Mouse (Mus musculus) frontal cortex, postnatal 25 days (tissue): ENCODE data around the gene Tacc3.

Experiments used
- DNase-seq, 2 experiments: peaks; one replicate each; pipeline ENCODE4 v3.0.0; 2022; ENCODE audit warnings: low spot score in 2 of 2

The Tacc3 gene

DNA sequence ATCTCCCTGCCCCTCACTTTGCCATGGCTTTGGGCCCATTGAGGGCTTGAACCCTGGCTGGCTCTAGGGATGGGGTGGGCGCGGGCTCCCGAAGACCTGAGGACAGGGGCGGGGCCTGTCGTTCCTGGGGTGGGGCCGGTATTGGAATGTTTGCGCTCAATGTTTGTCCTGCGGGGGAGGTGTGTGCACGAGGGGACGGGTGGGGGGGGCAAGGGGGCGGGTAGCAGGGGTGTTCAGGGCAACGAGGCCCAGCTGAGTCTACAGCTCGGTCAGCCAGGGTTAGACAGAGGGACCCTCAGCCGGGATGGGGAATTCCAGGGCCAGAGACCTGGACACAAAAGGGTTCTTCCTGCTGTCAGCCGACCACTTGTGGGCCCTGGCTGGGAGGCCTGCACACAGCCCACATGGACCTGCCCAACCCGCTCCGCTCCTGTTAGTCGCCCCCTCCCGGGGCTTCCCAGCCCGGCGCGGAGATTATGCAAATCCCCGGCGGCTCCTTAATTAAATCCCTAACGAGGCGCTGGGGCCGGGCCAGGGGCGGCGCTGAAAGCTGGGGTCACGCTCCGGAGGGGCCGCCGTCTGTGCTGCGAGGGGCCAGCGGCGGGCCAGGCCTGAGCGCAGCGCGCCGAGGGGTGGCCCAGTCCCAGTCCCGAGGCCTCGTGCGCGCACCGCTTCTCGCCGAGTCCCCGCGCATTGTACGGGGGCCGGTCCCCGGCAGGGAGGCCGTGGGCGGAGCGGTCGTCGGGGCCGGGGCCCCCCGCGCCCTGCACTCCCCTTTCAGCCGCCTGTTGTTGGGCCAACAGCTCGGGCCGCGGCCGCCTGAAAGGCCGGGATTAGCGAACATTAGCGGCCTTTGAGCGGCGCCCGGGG is 37.2 kb downstream of the Tacc3 start:
- peak; percentile 19 to 21 for DNase-seq

DNA sequence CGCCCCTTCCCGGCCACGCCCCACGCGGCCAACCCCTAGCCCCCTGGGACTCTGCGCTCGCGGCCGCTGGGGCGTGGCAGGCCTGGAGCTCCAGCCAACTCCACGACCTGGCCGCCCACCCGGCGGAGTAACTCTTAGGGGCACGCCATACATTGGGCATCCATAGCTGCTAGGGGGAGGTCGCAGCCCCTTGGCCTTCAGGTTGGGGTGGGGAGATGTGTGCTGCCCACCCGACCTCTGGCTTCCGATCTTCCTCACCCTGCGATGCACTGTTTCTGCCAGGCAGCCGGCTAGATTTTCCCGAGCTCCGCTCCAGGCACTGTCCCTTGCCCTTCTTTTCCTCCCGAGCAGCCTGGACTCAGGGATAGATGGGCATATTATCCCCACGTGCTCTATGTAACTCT is 37.8 kb downstream of the Tacc3 start:
- DNase-seq = no peak

DNA sequence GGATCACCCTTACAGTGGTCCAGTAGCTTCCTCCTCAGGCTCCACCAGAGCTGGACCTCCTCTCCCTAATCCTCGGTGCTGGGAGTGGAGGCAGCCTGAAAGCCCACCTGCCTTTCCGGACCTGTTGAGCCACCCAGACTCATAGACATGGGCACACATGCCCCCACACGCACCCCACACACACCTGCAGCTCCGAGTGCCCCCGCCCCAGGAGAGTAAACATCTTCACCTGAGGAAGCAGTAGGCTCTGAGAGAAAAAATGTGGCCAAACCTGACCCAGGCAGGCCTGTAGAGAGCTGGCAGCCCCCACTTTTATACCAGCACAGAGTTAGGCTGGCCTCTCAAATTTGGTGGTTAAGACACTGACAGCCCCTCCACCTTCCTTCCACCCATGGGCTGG is 38.5 kb downstream of the Tacc3 start:
- DNase-seq = no peak

DNA sequence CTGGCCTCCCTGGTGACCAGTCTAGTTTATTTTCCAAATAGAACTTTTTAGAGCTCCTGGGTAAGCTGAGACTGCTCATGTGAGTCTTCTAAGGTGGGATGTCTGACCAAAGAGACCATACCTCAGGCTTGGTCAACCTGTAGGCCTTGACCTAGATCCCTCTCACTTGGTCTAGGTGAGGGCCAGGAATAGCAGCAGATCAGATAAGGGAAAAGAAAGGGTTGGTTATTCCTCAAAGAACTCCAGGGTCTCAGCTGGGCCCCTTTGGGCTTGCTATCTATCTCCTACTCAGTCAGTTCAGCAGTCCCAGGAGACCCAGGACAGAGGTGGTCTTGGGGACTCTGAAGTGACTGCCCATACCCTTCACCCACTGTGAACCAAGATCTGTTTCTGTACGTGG is 39.6 kb downstream of the Tacc3 start:
- no peak for DNase-seq

DNA sequence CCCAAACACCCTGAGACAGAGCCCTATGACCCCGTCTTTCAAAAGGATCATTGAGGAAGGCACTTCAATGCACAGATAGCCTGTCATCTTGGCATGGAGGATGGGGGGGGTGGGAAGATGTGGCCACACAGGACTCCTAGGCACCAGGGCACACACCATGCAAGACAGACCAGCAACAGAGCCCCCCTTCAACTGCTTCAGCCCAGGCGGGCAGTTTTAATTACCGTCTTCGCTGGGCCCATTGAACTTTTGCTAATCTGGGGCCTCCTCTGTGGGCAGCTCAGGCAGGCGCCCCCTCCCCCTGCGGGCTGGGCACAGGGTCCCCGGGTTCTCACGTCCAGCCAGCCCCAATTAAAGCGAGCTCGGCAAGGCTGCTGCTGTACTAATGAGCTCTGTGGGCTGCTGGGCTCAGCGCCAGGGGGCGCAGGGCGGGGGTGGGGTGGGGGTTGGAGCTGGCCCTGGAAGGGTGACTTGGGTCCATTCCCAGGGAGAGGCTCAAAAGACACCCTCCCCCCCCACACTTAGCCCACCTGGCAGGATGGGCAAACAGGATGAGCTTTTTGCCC is 40.1 kb downstream of the Tacc3 start:
- DNase-seq = no peak

DNA sequence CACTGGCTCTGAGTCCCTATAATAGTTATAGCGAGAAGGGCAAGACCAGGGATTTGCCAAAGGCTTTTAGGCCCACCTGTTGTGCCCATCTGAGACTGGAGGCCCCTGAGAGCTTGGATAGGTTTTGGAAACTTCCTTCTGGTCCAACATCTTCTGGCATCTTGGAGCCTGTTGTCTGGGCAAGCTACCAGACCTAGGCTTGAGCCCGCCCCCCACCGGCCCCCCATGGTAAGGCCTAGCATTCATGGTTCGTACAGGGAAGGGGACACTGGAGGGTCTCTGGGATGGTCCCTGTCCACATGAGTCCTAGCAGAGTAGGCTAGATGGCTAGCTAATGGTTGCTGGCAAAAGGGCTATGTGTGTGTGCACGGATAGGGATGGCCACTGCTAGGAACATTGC is 40.7 kb downstream of the Tacc3 start:
- no peak for DNase-seq

DNA sequence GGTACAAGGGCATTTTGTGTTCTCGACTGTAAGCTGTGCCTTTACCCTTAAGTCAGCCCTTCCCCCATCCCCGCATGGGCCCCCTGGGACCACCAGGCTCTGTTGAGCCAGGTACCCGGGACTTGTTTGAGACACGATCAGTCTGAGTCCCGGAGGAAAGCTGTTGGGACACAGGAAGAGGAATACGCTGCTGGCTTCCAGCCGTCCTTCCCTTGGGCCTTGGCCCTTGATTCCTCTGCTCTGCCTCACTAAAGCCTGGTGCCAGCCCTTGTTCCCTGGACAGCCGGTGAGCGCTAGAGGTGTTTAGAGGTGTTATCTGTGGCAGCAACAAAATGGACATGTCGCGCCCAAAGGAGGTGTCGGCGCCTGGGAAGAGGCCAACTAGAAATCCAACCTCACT is 42.1 kb downstream of the Tacc3 start:
- DNase-seq = no peak

DNA sequence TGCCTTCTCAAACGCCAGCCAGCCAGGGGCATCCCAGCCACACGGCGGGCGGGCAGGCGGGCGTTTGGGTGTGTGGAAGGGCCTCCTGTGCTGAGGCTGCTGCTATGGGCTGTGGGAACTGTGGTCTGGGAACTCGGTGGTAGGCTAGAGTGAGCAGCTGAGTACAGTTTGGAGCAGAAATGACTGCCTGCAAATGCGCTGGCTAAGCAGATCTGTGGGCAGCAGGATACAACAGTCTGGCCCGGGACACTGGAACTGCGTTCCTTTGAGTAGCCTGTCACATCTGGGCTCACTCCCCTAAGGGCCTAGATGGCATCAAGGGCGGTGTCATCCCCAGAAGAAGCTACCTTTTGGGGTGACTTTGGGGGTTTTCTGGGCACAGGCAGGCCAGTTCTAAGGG is 43.9 kb downstream of the Tacc3 start:
- no peak for DNase-seq

DNA sequence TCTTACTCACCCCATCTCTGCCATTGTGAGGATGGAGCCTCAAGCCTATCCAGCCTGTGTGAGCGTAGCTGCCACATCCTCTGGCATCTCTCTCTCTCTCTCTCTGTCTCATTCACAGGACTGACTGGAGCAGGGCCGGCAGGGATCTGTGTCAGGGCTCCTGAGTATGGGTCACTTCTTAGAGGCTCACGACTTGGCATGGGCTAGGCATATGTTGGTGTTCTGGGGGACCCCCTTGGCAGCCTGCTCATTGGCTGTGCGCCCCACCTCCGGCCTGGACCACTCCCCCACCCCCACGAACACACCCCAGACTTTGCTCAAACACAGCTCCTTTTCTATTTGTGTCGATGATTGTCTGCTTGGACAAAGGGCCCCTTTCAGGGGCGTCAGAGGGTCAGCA is 46.1 kb downstream of the Tacc3 start:
- DNase-seq = no peak

DNA sequence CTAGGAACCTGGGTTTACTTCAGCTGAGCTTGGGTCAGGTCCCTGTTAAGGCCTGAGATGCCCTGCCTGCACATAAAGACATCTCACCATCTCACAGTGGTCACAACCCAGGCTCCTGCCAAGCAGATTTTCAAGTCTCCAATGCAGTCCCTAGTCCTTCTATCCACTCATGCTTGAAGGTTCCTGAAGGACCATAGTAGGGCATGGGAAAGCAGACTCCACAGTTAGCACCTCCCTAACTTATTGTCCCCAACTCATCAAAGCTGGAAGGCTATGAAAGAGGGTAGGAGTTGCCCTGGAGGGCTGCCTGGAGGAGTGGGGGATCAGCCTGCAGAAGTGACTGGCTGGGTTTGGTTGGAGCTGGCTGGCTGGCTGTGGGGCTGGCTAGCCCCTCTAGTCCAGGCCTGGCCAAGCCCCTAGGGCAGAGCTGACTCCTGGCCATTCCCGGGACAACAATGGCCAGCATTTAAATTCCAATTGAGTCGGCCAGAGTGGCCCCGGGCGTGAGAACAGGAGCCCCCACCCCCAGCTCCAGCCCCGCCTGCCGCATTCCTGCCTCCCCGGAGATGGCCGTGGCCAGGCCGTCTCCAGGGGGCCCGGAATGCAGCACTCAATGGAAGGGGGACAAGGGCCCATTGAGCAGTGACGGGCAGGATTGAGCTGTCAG is 47.1 kb downstream of the Tacc3 start:
- peak in 1 of 2 experiments; percentile 27 for DNase-seq

DNA sequence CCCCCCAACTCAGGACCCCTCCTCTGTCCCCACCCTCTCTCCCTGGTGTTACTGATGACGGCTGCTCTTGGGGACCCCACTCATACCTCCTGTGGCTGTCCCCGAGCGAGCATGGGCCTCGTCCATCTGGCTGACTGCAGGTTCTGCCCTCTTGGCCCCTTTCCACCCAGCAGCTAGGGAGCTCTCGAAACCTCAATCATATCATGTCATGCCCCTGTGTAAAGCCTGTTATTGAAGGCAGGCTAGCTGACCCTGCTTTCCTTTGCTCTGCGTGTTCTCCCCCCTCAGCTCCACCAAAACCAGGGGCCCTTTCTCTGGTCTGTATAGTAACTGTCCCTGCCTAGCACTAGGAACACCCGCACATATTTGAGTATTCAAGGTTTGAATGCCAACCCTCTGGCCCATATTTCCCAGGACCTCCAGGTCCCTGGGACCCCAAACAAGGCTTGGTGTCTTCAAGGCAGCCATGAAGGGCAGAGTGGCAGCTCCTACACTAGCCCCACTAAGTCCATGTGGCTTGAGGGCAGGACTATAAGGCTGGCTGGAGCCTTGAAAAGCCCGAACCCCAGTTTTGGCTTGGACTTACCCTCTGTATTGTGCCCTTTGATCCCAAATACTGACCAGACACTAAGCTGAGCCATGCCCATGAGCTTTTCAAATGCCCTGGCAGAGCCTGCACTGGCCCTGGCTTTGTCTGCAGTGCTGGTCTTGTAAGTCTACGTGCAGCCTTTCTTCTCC is 47.9 kb downstream of the Tacc3 start:
- no peak for DNase-seq

DNA sequence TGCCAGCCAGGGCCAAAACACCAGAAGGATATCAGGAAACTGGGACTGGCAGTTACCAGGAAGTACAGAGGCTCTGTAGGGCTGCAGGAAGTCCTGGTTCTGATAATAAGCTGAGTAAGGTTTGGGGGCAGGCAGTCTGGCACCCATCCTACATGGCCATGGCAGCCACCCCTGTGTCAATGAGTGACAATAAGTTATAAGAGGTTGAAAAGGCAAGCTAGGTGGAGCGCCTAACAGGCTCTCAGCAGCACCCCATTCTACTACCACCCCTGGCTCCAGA is 48.4 kb downstream of the Tacc3 start:
- DNase-seq = no peak

DNA sequence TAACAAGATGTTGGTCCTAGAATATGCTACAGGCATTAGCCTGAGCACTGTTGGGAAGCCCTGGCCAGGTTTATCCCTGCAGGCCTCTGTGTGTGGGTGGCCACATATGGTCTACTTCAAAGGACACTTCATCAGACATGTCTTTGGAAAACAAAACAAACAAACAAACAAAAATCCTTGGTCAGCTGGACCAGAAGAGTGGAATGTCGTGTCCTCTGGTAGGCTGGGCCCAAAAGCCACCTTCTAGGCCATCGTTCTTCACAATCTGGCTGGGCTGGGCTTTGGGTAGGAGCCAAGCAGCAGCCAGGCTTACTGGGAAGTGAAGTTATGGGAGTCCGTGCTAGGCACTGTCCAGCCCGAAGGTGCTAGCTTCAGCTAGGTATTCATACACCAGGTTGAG is 49.2 kb downstream of the Tacc3 start:
- DNase-seq = no peak

DNA sequence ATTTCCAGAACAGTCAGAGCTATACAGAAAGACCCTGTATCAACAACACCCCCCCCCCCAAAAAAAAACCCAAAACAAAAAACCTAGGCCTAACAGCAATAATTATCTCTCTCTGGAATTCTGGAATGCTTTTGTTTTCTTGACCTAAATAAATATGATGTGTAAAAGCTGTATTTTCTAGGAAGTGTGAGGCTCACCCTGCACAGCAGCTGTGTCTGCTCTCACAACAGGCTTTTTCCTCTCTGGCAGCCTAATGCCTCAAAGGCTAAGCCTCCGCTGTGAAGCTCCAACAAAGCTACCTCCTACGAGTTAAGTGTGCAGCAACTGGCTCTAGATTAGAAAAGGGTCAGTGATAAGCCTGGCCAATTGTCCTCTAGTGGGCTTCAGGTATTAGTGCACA is 51.1 kb downstream of the Tacc3 start:
- DNase-seq = no peak

DNA sequence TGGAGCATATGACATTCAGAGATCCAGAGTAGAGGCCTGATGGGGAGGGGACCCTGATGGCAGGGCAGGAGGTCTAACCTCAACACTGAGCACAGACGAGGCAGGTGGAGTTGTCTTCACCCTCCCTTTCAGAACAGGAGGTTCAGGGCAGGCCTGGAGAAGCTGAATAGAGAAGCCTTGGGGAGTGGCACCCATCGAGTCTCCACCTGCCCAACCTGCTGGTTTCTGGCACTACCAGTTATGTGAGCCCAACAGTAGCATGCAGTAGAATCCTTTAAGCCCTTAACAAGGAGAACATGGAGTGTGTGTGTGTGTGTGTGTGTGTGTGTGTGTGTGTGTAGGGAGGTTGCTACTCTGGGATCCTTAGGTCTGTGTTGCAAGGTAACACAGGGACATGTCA is 54.6 kb downstream of the Tacc3 start:
- no peak for DNase-seq

DNA sequence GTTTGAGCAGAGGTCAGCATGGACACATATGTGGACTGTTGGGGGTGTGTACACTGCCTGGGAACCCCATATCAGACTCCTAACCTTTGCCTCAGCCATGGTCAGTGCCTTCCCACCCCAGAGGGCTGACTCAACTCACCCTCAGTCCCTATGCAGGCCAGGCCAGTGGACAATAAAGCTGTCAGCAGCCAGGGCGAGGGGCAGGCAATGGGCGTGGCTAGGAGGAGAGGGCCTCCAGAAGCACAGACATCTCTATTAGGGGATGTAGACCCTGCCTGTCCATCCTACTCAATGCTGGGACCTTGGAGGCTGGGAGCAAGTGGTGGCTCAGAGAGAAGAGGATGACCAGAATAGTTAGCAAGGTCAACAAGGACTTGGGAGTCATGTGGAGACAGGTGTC is 57.3 kb downstream of the Tacc3 start:
- no peak for DNase-seq

DNA sequence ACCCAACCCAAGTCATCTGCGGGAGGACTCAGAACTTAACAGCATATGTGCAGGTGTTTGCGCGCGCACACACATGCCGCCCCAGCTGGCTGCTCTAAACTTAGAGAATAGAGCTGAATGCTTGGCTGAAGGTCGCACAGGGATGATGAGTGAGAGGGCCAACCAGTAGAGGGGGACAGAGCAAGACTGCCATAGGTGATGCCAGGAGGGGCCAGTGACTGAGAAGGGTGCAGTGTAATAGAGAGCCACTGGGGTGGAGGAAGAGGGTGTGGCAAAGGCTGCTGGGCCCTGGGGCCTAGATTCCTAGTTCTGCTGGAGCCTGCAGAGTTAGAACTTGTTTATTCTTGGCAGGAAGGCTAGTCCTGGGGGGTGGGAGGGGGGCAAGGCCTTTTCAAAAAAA is 58.5 kb downstream of the Tacc3 start:
- DNase-seq = no peak

DNA sequence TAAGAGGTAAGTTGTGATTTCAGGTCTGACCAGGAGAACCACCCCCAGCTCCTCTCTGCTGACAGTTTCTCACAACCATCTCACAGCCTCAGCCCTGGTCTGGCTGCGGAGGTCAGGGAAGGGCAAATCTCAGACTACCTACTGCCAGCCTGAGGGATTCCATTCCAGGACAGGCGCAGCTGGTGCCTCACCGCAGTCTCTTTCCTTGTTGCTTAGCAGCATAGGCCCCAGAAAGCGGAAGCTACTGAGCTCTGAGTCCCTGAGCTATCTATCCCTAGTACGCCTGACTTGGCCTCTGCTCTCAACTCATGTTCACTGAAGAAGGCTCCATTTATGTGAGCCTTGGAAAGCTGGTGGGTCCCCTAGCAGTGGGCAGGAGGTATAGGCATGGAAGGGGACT is 60.5 kb downstream of the Tacc3 start:
- no peak for DNase-seq

DNA sequence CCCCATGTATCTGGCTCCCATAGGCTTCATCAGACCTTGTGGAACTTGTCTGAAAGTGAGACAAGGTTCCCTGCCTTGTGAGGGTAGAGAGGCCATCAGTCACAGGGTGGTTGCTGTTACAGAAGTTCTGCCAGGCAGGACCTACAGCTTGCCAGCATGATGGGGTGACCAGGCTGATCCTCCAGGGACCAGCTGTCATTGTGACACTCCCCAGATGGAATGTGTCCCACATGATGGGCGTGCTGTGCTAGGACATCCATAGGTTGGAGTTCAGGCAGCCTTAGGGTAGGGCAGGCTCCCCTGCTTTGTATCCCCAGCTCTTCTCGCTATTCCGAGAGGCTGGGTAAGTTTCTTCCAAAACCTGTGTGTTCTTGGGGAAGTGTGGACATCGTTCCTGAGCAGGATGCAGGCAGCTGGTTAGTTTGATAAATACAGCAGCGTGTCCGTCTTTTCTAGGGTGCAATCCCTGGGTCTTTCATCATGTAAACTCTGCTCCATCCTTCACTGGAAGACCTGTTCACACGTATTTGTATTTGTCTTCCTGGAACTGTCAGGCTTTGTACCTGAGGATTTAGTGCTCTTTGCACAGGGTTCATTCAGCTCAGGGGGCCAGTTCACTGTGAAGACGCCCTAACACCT is 63.0 kb downstream of the Tacc3 start:
- no peak for DNase-seq

DNA sequence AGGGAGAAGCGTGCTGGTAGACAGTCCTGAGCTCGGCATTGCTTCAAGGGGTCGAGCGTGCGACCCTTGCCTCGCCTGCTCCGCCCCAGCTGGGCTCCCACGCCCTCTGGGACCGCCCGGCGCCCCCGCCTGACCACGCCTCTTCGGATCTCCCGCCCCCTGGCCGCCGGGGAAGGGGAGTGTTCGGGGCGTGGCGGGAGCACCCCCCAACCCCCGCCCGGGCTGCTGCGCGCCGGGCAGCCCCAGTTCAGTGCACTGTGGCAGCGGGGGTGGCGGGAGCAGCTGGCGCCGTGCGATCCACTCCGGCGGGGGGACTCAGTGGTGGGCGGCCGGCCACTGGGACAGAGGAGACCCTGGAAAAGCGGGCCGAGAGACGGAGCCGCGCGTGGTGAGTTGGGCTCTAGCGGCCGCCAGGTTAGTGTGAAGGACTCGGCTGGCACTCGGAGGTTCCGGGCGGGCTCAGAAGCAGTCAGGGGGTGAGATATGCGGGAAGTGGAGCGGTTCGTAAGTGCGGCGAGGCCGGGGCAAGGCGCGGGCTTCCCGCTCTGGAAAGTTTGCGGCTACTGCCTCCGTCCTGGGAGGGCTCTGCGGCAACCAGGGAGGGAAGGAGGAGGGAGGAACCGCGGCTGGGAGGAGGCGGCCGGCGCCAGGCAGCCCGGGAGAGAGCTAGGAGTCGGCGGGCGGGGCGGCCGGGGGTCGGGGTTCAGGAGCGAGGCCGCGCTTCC is 63.8 kb downstream of the Tacc3 start, which contains the start of gene Fgfr3:
Fgfr3 (plus strand) TSS at position 134 of the 725 bp plus-strand sequence.
- DNase-seq = no peak

DNA sequence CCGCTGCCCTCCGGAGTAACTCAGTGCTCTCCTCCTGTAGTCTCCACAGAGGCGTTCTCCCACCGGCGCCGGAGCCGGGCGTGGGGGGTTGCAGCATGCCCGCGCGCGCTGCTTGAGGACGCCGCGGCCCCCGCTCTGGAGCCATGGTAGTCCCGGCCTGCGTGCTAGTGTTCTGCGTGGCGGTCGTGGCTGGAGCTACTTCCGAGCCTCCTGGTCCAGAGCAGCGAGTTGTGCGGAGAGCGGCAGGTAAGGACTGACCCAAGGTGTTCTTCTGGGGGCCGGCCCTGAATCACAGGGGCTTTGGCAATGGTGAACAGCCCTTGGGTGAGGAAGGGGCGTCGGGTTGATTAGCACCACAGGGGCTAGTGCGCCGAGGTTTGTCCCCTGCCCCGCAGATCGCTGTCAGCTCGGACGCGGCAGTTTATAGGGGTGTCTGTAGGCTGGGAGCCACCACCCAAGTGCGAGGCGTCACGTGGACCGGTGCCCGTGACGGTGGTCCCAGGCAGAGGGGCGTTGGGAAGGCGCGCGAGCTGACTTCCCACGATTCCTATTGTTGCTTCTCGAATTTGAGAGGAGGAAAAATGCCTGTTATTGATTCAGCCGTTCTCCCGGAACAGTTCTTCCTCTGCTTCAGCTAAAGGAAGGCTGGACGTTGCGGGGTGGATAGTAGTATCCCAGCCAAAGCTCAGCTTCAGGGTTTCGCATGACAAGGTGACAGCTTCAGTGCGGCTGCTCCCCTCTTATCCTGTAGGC is 64.5 kb downstream of the Tacc3 start:
- no peak for DNase-seq
